Mouse (Mus musculus): ENCODE measurements at regions not wholly inside any gene's neighbourhood (a gene's known extent, or its start where the extent isn't known, plus 50 kb on each side); places are given as distances from the start of the nearest gene placed in this dataset.

DNA sequence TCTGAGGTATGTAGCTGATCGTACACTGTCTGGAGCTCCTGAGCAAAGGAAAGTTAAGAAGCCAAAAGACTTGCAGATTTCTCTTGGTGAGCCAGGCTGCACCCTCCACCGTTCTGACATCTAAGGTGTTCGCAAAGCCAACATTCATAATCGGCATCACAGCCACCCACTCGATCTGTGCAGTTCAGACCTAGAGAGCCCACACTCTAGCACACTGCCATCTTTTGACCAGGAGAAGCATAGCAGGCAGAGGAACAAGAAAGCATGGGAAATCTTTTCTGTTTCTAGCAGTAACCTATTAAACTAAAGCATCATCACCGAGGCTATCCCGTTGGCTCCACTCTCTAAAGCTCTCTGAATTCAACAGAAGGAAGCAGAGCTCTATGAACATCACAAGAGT is 59.2 kb downstream of the Areg start:
- 53% methylated on average over 7 of the region's 7 CpGs for WGBS
- Histone ChIP-seq H3K27me3 (no peaks in the 10 kb centered on the region), H3K4me1 (no peaks in the 10 kb centered on the region), H3K4me3 (no peak overlapping the region), H3K36me3 (no peaks in the 10 kb centered on the region), H3K4me2 (replicated peaks) (no peak overlapping the region), H3K27ac (replicated peaks) (no peak overlapping the region), H3K9me3 (no peaks in the 10 kb centered on the region), H3K9ac (replicated peaks) (no peak overlapping the region)
- peak; percentile 58; the same call in 1 of the 2 replicates for ATAC-seq (ENCODE audit: low FRiP score, low read depth)

DNA sequence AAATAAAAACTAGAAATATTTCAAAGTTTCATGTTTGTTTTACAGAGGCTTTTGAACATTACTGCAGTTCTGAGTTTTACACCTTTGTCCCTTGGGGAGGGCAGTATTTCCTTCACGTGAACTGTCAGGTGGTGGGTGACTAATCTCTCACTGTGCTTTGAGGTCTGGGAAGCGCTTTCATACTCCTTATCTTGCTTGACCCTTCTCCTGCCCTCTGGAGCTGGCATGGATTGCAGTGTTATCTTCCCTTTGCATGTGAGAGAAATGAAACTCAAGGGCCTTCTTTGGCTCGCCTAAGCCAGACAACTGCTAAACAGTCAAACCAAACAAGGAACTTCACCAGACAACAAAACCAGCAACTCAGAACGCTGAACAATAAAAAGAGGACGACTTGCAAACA is 61.0 kb downstream of the Areg start:
- H3K4me3 ChIP-seq, result no peak overlapping the region
- H3K27me3 ChIP-seq, result no peaks in the 10 kb centered on the region
- 78% methylated on average over 5 of the region's 5 CpGs for WGBS
- H3K36me3 ChIP-seq, result no peaks in the 10 kb centered on the region
- no peak overlapping the region for H3K4me2 ChIP-seq (replicated peaks)
- no peaks in the 10 kb centered on the region for H3K9me3 ChIP-seq
- H3K9ac ChIP-seq (replicated peaks), result no peak overlapping the region
- H3K27ac ChIP-seq (replicated peaks), result no peak overlapping the region
- ATAC-seq (ENCODE audit: low FRiP score, low read depth), result no peak
- no peaks in the 10 kb centered on the region for H3K4me1 ChIP-seq

DNA sequence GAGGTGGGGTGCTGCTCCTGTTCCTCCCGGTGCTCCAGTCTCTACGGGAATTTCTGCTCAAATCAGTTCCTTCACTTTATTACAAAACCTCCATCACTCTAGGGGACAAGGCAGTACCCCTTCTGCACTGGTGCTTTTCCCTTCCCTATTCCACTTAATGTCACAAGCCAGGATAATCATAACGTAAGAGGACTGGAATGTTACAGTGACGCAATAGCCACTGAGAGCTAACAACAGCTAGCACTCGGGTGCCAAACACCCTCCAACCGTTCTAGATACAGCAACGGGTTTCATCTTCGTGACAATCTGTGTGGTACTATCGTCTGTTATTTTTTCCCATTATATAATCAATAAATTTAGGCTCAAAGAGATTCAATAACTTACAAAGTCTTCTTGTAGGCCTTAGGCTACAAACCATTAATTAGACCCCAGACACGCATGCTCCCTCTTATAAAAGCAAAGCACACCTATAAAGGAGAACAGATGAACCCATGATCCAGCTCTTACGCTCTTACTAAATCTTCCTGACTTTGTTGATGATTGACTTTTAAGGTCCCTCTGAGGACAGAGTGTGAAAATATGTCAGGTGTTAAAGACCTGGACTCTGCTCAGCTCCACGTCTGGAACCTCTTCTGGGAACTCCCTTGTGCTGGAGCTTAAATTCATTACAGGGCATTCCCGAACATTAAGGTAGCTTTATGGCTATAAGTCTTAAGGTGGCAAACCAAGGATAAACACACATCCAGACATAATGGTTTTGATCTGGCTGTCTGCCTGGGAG is 65.0 kb downstream of the Areg start:
- WGBS, result 90% methylated on average over 13 of the region's 13 CpGs
- Histone ChIP-seq H3K9ac (replicated peaks) (no peak overlapping the region), H3K36me3 (no peaks in the 10 kb centered on the region), H3K27me3 (no peaks in the 10 kb centered on the region), H3K9me3 (no peaks in the 10 kb centered on the region), H3K4me3 (no peak overlapping the region), H3K4me1 (no peaks in the 10 kb centered on the region), H3K27ac (replicated peaks) (no peak overlapping the region), H3K4me2 (replicated peaks) (no peak overlapping the region)
- no peak for ATAC-seq (ENCODE audit: low FRiP score, low read depth)

DNA sequence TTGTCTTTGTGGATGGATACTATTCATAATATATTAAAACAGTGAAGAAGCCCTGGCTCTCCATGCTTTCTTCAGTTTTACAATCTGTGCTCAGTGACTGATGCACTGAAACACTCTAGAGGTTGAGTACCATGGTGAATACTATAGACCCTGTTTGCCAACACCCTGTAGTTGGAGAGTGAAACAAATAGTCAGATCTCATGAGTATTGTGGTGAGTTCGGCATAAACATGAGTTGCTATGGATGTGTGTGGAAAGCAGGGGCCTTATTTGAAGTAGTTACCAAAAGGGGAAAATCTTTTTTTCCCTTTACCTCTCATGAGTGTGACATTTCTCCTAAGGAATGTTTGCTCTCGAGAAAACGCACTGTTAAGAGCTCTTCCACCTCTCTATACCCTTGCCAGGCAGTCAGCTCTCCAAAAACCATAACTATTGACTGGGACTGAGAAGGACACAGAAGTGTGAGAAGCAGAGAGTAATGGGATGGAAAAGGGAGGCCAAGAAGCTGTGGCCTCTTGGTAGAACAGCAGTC is 66.0 kb downstream of the Areg start:
- no peaks in the 10 kb centered on the region for H3K9me3 ChIP-seq
- no peaks in the 10 kb centered on the region for H3K36me3 ChIP-seq
- no peak overlapping the region for H3K27ac ChIP-seq (replicated peaks)
- WGBS, result 87% methylated on average over 3 of the region's 3 CpGs
- no peaks in the 10 kb centered on the region for H3K4me1 ChIP-seq
- H3K4me2 ChIP-seq (replicated peaks), result no peak overlapping the region
- no peaks in the 10 kb centered on the region for H3K27me3 ChIP-seq
- no peak for ATAC-seq (ENCODE audit: low FRiP score, low read depth)
- no peak overlapping the region for H3K4me3 ChIP-seq
- no peak overlapping the region for H3K9ac ChIP-seq (replicated peaks)

DNA sequence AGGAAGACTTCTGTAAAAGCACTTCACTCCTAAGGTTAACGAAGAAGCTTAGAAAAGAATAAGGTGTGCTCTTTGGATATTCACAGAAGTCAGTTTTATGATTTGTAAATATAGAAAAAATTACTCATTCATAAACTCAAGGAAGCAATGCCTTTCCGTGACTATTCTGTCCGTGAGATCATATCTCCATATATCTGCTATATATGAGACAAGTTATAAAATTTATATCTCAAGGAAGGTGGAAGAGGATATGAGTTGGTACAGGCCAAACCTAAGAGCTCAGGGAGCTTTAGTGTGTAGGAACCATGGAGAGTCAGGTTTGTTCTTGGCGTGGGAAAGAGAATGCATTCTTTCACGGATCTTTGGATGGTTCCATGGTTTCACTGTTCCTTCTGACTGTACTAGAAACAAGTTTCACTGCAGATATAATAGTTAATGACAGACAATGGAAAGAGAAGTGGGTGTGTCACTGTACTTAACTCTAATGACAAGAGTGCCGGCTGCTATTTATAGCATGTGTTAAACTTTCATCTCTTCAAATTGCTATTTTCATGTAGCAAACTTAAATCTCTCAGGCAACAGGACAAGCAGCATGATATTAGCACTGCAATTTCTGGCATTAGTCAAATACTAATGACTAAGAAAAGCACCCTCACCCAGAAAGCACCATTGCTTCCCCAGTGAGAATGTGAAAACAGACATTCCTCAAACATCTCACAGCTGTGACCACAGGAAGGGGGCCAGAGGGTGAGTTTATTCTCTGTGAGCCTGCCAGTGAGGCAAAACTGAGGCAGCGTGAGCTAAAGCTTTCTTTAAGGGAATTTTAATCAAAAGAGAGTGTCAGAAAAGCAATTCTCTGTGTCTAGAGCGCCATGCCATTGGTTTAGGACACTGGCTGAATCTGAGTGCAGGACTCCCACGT is 67.4 kb downstream of the Areg start:
- H3K27me3 ChIP-seq, result no peaks in the 10 kb centered on the region
- WGBS, result 81% methylated on average over 9 of the region's 9 CpGs
- H3K4me2 ChIP-seq (replicated peaks), result no peak overlapping the region
- ATAC-seq (ENCODE audit: low FRiP score, low read depth), result no peak
- H3K36me3 ChIP-seq, result no peaks in the 10 kb centered on the region
- no peaks in the 10 kb centered on the region for H3K9me3 ChIP-seq
- no peaks in the 10 kb centered on the region for H3K4me1 ChIP-seq
- H3K27ac ChIP-seq (replicated peaks), result no peak overlapping the region
- no peak overlapping the region for H3K4me3 ChIP-seq
- no peak overlapping the region for H3K9ac ChIP-seq (replicated peaks)

DNA sequence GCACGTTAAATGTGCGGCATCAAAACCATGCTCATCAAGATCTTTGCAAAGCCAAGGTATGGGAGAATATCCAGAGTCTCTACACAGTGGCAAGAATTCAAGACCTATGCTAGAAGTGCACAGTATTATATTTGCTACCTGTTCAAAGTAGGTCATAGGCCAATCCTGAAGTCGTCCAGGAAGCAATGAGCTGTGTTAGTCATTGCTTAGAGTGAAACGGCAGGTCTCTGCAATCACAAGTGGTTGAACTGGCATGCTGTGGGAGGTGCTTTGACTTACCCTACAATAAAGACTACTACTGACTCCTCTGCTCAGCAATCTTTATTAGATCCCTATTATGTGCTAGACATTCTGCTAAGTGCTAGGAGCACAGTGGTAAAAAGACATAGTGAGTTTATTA is 80.8 kb downstream of the Areg start:
- no peaks in the 10 kb centered on the region for H3K4me1 ChIP-seq
- WGBS, result 88% methylated on average over 4 of the region's 4 CpGs
- no peak overlapping the region for H3K27ac ChIP-seq (replicated peaks)
- H3K27me3 ChIP-seq, result no peaks in the 10 kb centered on the region
- no peak overlapping the region for H3K4me3 ChIP-seq
- H3K4me2 ChIP-seq (replicated peaks), result no peak overlapping the region
- no peaks in the 10 kb centered on the region for H3K36me3 ChIP-seq
- no peak for ATAC-seq (ENCODE audit: low FRiP score, low read depth)
- H3K9me3 ChIP-seq, result no peaks in the 10 kb centered on the region
- no peak overlapping the region for H3K9ac ChIP-seq (replicated peaks)

DNA sequence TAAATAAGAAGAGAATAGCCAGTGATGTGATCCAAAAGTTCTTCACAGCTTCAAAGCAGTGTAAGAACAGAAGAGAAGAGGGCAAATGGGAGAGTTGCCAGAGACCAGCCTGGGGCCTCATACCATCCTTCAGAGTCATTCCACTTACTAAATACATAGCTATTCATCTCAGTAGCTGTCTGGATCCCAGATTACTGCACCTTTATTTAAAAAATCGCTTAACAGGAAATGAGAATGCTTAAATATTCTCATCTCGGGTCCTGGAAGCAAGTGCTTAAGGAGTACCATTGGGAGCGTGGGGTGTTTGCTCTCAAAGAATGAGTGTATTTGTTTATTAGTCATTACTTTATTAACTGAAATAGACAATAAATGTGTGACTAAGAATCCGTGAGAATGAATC is 102.3 kb downstream of the Areg start:
- no peaks in the 10 kb centered on the region for H3K27me3 ChIP-seq
- no peak overlapping the region for H3K4me2 ChIP-seq (replicated peaks)
- H3K27ac ChIP-seq (replicated peaks), result no peak overlapping the region
- WGBS, result 68% methylated on average over 4 of the region's 4 CpGs
- no peaks in the 10 kb centered on the region for H3K4me1 ChIP-seq
- no peaks in the 10 kb centered on the region for H3K36me3 ChIP-seq
- H3K4me3 ChIP-seq, result no peak overlapping the region
- no peaks in the 10 kb centered on the region for H3K9me3 ChIP-seq
- no peak overlapping the region for H3K9ac ChIP-seq (replicated peaks)
- ATAC-seq (ENCODE audit: low FRiP score, low read depth), result no peak

DNA sequence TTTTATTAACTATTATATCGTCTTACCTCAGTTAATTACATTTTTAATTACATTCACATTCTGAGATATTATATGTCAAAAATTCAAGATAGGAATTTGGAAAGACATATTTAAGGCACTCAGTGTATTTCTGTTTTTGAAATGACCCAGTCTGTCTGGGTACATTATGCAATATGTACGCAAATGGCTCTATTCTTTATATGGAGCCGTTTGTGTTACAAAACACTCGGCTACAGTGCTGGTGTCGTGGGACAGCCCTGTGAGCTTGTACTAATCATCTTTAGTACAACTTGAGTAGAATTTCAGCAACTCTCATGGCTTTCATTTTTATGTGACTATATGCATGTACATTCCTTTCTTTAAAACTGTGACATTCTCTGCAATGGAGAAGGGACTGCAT is 108.0 kb downstream of the Areg start:
- Histone ChIP-seq H3K9ac (replicated peaks) (no peak overlapping the region), H3K27ac (replicated peaks) (no peak overlapping the region), H3K4me3 (no peak overlapping the region), H3K4me1 (no peaks in the 10 kb centered on the region), H3K4me2 (replicated peaks) (no peak overlapping the region), H3K27me3 (no peaks in the 10 kb centered on the region), H3K9me3 (no peaks in the 10 kb centered on the region), H3K36me3 (no peaks in the 10 kb centered on the region)
- ATAC-seq (ENCODE audit: low FRiP score, low read depth), result no peak
- 93% methylated on average over 5 of the region's 5 CpGs for WGBS

DNA sequence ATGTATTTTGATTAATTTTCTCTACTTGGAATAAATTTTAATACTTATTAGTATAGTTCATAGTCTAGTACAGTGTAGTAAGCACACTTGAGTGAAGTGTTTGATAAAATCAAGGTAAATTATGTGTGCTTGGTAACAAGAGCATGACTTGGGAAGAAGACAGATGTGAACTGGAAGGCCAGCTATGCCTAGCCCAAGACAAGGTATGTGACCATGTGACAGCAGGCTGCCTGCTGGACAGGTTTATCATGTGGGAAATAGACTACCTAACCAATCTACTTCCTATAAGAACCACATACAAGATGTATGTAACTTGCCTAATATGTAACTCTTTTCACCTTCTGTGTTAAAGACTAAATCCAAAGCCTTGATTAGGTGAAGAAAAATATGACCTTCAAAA is 122.5 kb downstream of the Areg start:
- no peak overlapping the region for H3K4me2 ChIP-seq (replicated peaks)
- H3K27me3 ChIP-seq, result no peaks in the 10 kb centered on the region
- H3K4me1 ChIP-seq, result no peaks in the 10 kb centered on the region
- no peak overlapping the region for H3K27ac ChIP-seq (replicated peaks)
- no peaks in the 10 kb centered on the region for H3K9me3 ChIP-seq
- H3K4me3 ChIP-seq, result no peak overlapping the region
- ATAC-seq (ENCODE audit: low FRiP score, low read depth), result no peak
- H3K36me3 ChIP-seq, result no peaks in the 10 kb centered on the region
- H3K9ac ChIP-seq (replicated peaks), result no peak overlapping the region

DNA sequence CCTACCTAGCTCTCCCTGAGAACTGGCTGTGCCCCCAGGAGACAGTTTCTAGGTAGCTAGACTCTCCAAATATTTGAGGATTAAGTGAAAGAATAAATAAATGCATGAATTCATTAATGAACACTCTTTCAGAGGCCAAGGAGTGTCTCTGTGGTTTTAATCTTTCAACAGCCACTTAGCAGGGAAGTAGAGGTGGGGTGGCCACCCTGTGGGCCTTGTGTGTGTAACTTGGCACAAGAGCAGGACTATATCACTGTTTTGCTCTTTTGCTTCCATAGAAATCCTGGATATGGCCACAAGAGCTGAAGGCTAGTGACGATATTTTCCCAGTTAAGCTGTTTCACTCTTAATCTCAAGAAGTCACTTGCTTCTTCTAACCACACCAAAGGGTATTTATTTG is 123.1 kb downstream of the Areg start:
- Histone ChIP-seq H3K4me1 (no peaks in the 10 kb centered on the region), H3K9me3 (no peaks in the 10 kb centered on the region), H3K9ac (replicated peaks) (no peak overlapping the region), H3K36me3 (no peaks in the 10 kb centered on the region), H3K27ac (replicated peaks) (no peak overlapping the region), H3K27me3 (no peaks in the 10 kb centered on the region), H3K4me2 (replicated peaks) (no peak overlapping the region), H3K4me3 (no peak overlapping the region)
- WGBS, result 78% methylated on average over 1 of the region's 1 CpGs
- no peak for ATAC-seq (ENCODE audit: low FRiP score, low read depth)

DNA sequence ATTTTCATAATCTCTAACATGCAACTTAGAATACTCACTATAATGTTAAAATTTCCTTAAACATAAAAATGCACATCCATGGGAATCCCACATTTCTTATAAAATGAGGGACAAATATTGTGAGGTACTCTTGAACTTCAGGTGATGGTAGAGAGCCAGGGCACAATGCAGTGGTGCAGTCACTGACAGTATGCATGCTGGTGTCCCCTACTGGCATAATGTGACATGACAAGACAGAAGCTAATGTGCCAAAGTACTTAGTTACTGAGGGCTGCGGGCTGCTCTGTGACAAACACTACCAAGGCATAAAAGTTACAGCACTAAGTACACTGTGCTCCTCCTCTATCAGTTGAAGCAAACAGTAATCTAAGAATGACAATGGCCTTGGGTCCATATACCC is 131.3 kb downstream of the Areg start:
- no peaks in the 10 kb centered on the region for H3K36me3 ChIP-seq
- no peak overlapping the region for H3K27ac ChIP-seq (replicated peaks)
- ATAC-seq (ENCODE audit: low FRiP score, low read depth), result no peak
- 86% methylated on average over 1 of the region's 1 CpGs for WGBS
- H3K4me2 ChIP-seq (replicated peaks), result no peak overlapping the region
- H3K9ac ChIP-seq (replicated peaks), result no peak overlapping the region
- no peaks in the 10 kb centered on the region for H3K4me1 ChIP-seq
- H3K27me3 ChIP-seq, result no peaks in the 10 kb centered on the region
- H3K4me3 ChIP-seq, result no peak overlapping the region
- no peaks in the 10 kb centered on the region for H3K9me3 ChIP-seq

DNA sequence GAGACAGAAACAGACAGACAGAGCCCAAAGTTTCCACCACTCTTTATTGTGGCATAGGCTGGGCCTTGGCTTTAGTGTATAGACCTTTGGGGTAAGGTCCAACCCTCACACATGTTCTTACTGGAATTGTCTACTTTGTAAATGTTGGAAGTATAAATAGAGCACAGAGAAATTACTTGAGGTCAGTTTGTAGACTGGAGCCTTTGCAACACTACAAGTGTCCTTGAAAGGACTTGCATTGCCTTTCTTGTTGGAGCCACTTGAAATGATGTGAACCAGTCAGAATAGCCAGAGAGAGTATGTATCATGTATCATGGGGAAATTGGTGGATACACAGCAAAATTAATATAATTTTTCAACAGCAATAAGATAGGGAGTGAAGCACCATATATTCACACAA is 131.4 kb downstream of the Btc start:
- H3K9me3 ChIP-seq, result no peaks in the 10 kb centered on the region
- H3K27me3 ChIP-seq, result no peaks in the 10 kb centered on the region
- no peaks in the 10 kb centered on the region for H3K4me1 ChIP-seq
- H3K36me3 ChIP-seq, result no peaks in the 10 kb centered on the region
- no peak overlapping the region for H3K4me3 ChIP-seq
- H3K4me2 ChIP-seq (replicated peaks), result no peak overlapping the region
- ATAC-seq (ENCODE audit: low FRiP score, low read depth), result no peak
- H3K27ac ChIP-seq (replicated peaks), result no peak overlapping the region
- H3K9ac ChIP-seq (replicated peaks), result no peak overlapping the region

Data from midbrain, embryonic 12.5 days (tissue).